Mouse (Mus musculus) E14TG2a.4 (cell line): ENCODE results near the gene Gpr84.

Experiments used
- CTCF ChIP-seq: conservative IDR thresholded peaks from 2 replicates; pipeline ENCODE4 v1.5.1; 2014; ENCODE audit warnings: low read length
- NANOG ChIP-seq: IDR thresholded peaks from 2 replicates; pipeline ENCODE4 v1.6.1; 2014; ENCODE audit warnings: borderline replicate concordance, low read length, mixed read lengths

DNA sequence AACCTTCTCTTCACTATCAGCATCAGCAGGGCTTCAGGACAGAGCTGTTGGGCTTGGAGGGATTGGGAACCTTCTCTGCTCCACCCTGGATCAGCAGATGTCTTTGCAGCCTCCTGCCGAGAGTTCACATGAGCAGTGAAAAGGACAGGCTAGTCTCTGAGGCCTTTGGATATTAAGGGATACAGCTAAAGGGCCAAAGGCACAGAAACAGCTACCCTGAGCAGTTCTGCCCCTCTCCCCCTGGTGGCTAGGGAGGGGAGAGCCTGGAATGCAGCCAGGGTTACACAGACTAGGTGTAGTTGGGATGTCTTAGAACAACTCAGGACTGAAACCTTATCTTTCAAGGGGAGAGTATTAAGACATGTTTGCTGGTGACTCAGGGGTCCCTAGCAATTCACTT, 10.7 kb upstream of the Gpr84 start:
- peak; percentile 67 for TF ChIP-seq CTCF
- no peak for TF ChIP-seq NANOG
